Mouse (Mus musculus): Measurements from ENCODE around the gene 1110059E24Rik. TPM values are rescaled to one million over a fixed set of nuclear protein-coding genes. Genes with fewer than 3 reads are reported as not detected.

1110059E24Rik gene
- polyA plus RNA-seq, 2 experiments: 35.0 to 55.0 TPM

DNA sequence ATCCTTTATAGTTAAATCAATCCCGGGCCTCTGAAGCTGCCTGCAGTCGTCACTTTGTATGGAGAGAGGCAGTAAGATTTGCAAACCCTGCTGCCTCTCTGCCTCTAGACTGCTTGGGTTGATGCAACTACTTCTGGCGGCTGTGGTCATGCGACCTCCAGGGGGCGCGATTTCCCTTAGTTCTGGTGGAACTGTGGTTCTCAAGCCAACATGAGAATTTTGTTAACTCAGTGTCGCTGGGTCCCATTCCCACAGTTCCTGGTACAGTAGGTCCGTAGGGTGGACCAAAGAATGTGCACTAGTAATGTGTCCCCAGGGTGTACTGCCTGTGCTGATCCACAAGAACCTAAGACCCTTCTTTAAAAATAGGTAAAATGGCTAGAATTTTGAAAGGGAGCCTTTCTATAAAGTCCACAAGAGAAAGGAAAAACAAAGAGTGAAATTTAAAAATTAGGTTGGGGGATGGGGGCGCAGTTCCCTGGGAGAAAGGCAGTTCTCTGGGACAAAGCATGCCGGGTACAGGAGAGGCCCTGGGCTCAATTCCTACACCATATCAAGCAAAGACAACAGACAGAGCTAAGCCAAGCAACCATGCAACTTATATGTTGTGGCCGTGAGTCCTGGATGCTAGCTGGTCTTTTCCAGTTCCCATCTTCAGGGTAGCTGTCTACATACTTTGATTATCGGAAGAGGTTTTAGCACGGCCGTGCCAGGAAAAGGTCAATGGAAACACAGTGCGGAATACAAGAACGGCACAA lies 81.4 kb downstream of the 1110059E24Rik start:
- Histone ChIP-seq H3K9me3 (ENCODE audit: control insufficient read depth, low read length) (no peaks in the 10 kb centered on the region), H3K36me3 (ENCODE audit: control insufficient read depth, insufficient read depth, low read length) (no peaks in the 10 kb centered on the region), H3K4me1 (ENCODE audit: control insufficient read depth, insufficient read depth, low read length) (0 out of 2 replicates have a peak, but pooled peaks cover 2% of the 10 kb centered on the region), H3K27me3 (ENCODE audit: control insufficient read depth, insufficient read depth, low read length) (no peaks in the 10 kb centered on the region), H3K27ac (replicated peaks; ENCODE audit: low read depth, low read length) (no peak overlapping the region), H3K4me2 (replicated peaks; ENCODE audit: low read depth, low read length, severe bottlenecking) (peak overlapping the region; percentile 10; the same call in 1 of the 2 replicates), H3K9ac (ENCODE audit: low read depth, low read length, severe bottlenecking) (no peak overlapping the region), H3K4me3 (replicated peaks; ENCODE audit: low read length) (no peak overlapping the region)
- ATAC-seq (ENCODE audit: low FRiP score, low read depth) (no peak; the same call in 1 of the 2 replicates), DNase-seq (ENCODE audit: low spot score) (peak; percentile 80)
- no peak for TF ChIP-seq POLR2A (IDR thresholded peaks at IDR 0.05; ENCODE audit: borderline replicate concordance, extremely low read depth, insufficient read depth, insufficient read length)
- 31% methylated on average over 16 of the region's 16 CpGs for WGBS

GRCm38 (mm10) chr19:21570778-21571177 lies 82.0 kb downstream of the 1110059E24Rik start:
- Histone ChIP-seq H3K4me1 (ENCODE audit: control insufficient read depth, insufficient read depth, low read length) (0 out of 2 replicates have a peak, but pooled peaks cover 2% of the 10 kb centered on the region), H3K9ac (ENCODE audit: low read depth, low read length, severe bottlenecking) (no peak overlapping the region), H3K36me3 (ENCODE audit: control insufficient read depth, insufficient read depth, low read length) (no peaks in the 10 kb centered on the region), H3K27me3 (ENCODE audit: control insufficient read depth, insufficient read depth, low read length) (no peaks in the 10 kb centered on the region), H3K4me3 (replicated peaks; ENCODE audit: low read length) (no peak overlapping the region), H3K27ac (replicated peaks; ENCODE audit: low read depth, low read length) (no peak overlapping the region), H3K4me2 (replicated peaks; ENCODE audit: low read depth, low read length, severe bottlenecking) (no peak overlapping the region), H3K9me3 (ENCODE audit: control insufficient read depth, low read length) (no peaks in the 10 kb centered on the region)
- no peak for DNase-seq (ENCODE audit: low spot score)
- no peak for TF ChIP-seq POLR2A (IDR thresholded peaks at IDR 0.05; ENCODE audit: borderline replicate concordance, extremely low read depth, insufficient read depth, insufficient read length)
- 44% methylated on average over 8 of the region's 8 CpGs for WGBS
- no peak for ATAC-seq (ENCODE audit: low FRiP score, low read depth)

- Histone ChIP-seq H3K27ac (replicated peaks; ENCODE audit: low read depth, low read length) (no peak overlapping the region), H3K4me3 (replicated peaks; ENCODE audit: low read length) (no peak overlapping the region), H3K36me3 (ENCODE audit: control insufficient read depth, insufficient read depth, low read length) (no peaks in the 10 kb centered on the region), H3K4me2 (replicated peaks; ENCODE audit: low read depth, low read length, severe bottlenecking) (no peak overlapping the region), H3K27me3 (ENCODE audit: control insufficient read depth, insufficient read depth, low read length) (no peaks in the 10 kb centered on the region), H3K4me1 (ENCODE audit: control insufficient read depth, insufficient read depth, low read length) (0 out of 2 replicates have a peak, but pooled peaks cover 2% of the 10 kb centered on the region), H3K9ac (ENCODE audit: low read depth, low read length, severe bottlenecking) (no peak overlapping the region), H3K9me3 (ENCODE audit: control insufficient read depth, low read length) (no peaks in the 10 kb centered on the region)
- TF ChIP-seq POLR2A (IDR thresholded peaks at IDR 0.05; ENCODE audit: borderline replicate concordance, extremely low read depth, insufficient read depth, insufficient read length): no peak
- DNase-seq (ENCODE audit: low spot score) (no peak), ATAC-seq (ENCODE audit: low FRiP score, low read depth) (no peak)
- WGBS: 76% methylated on average over 3 of the region's 3 CpGs
Observed at GRCm38 (mm10) chr19:21568528-21569185, 84.1 kb downstream of the 1110059E24Rik start.

GRCm38 (mm10) chr19:21567933-21568332 lies 84.8 kb downstream of the 1110059E24Rik start:
- H3K4me2 ChIP-seq (replicated peaks; ENCODE audit: low read depth, low read length, severe bottlenecking): no peak overlapping the region
- H3K4me1 ChIP-seq (ENCODE audit: control insufficient read depth, insufficient read depth, low read length): 0 out of 2 replicates have a peak, but pooled peaks cover 2% of the 10 kb centered on the region
- ATAC-seq (ENCODE audit: low FRiP score, low read depth) (no peak), DNase-seq (ENCODE audit: low spot score) (no peak)
- H3K27me3 ChIP-seq (ENCODE audit: control insufficient read depth, insufficient read depth, low read length): no peaks in the 10 kb centered on the region
- no peak overlapping the region for H3K27ac ChIP-seq (replicated peaks; ENCODE audit: low read depth, low read length)
- no peak for TF ChIP-seq POLR2A (IDR thresholded peaks at IDR 0.05; ENCODE audit: borderline replicate concordance, extremely low read depth, insufficient read depth, insufficient read length)
- H3K36me3 ChIP-seq (ENCODE audit: control insufficient read depth, insufficient read depth, low read length): no peaks in the 10 kb centered on the region
- 85% methylated on average over 3 of the region's 3 CpGs for WGBS
- H3K4me3 ChIP-seq (replicated peaks; ENCODE audit: low read length): no peak overlapping the region
- no peak overlapping the region for H3K9ac ChIP-seq (ENCODE audit: low read depth, low read length, severe bottlenecking)
- no peaks in the 10 kb centered on the region for H3K9me3 ChIP-seq (ENCODE audit: control insufficient read depth, low read length)

DNA sequence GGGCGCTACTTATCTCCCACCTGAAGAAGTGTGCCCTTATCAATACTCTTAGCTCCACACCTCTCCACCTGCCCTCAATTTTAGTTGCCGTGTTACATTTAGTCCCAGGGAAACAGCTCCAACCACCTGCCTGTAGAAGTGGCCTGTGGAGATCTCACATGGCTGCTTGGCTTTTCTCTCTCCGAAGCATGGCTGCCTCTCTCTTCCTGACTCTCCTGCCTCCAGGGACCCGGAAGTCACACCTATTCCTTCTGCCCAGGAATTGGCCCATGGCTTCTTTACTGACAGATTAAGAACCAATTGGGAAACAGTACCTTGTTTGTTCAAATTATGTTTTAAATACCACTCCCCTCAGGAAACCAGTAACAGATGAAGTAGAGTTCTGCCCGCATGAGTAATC lies 86.3 kb downstream of the 1110059E24Rik start:
- H3K9ac ChIP-seq (ENCODE audit: low read depth, low read length, severe bottlenecking): no peak overlapping the region
- H3K27ac ChIP-seq (replicated peaks; ENCODE audit: low read depth, low read length): no peak overlapping the region
- H3K36me3 ChIP-seq (ENCODE audit: control insufficient read depth, insufficient read depth, low read length): no peaks in the 10 kb centered on the region
- WGBS: 84% methylated on average over 5 of the region's 5 CpGs
- H3K27me3 ChIP-seq (ENCODE audit: control insufficient read depth, insufficient read depth, low read length): no peaks in the 10 kb centered on the region
- H3K9me3 ChIP-seq (ENCODE audit: control insufficient read depth, low read length): no peaks in the 10 kb centered on the region
- no peak overlapping the region for H3K4me3 ChIP-seq (replicated peaks; ENCODE audit: low read length)
- no peak for TF ChIP-seq POLR2A (IDR thresholded peaks at IDR 0.05; ENCODE audit: borderline replicate concordance, extremely low read depth, insufficient read depth, insufficient read length)
- H3K4me1 ChIP-seq (ENCODE audit: control insufficient read depth, insufficient read depth, low read length): no peaks in the 10 kb centered on the region
- no peak overlapping the region for H3K4me2 ChIP-seq (replicated peaks; ENCODE audit: low read depth, low read length, severe bottlenecking)
- ATAC-seq (ENCODE audit: low FRiP score, low read depth) (no peak), DNase-seq (ENCODE audit: low spot score) (no peak)

Measured in limb, embryonic 14.5 days (tissue).